Mouse (Mus musculus) MEL-GATA-1-ER (cell line): Measurements from ENCODE around the gene Zfp513.

Source experiments
- DNase-seq: peaks from one replicate; pipeline ENCODE4 v3.0.0-alpha.2; 2012; ENCODE audit warnings: low read depth; ENCODE audit errors: extremely low read depth

Zfp513 gene

GRCm38 (mm10) chr5:31200327-31200768 lies 1.8 kb downstream of the Zfp513 start:
- DNase-seq = no peak

GRCm38 (mm10) chr5:31199893-31200292 lies 2.2 kb downstream of the Zfp513 start:
- no peak for DNase-seq

DNA sequence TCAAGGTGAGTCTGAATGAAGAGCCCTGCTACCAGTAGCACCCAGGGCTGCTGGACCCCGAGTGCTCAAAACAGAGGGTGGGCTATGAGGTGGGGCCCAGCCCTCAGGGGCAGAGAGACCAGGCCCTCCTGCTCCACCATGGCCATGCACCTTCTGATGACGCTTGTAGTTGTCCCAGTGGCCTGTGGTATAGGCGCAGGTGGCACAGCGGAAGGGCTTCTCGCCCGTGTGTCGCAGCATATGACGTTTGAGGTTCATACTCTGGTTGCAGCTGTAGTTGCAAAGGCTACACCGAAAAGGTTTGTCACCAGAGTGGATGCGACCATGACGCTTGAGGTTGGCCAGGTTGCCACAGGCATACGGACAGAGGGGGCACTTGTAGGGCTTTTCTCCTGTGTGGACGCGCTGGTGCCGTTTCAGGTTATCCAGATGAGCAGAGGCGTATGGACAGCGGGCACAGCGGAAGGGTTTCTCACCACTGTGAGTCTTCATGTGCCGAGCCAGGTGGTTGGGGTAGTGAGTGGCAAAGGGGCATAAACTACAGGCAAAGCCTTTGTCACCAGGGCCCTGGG lies 2.7 kb downstream of the Zfp513 start:
- DNase-seq = no peak

DNA sequence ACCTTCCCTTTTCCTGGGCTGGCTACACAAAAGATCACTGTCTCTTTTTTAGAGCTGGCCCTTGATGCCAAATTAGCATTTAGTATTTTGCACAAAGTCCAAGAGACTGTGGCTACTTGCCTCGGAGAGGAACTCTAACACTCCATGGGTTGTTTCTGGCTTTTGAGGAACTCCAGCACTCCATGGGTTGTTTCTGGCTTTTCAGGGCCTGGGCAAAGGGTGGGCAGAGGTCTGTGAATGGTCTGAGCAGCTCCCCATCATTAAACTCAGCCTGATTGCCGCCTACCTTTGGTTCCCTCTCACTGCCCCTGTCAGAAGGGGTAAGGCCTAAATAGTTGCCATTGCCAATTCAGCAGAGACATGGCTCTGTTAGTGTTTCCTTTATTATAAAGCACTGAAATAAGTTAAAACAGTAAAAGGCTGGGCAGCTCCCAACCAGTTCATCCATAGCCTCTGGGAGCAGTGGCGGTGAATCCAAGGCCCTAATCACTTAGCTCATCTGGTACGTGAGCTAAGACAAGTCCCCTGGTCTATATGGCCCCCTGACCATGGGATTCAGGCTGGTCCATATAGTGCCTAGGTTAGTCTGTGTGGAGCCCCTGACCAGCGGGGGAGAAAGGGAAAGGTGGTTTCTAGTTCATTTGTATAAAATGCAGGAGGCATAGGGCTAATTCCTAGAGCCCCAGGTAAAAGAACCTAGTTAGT lies 3.3 kb downstream of the Zfp513 start:
- no peak for DNase-seq

DNA sequence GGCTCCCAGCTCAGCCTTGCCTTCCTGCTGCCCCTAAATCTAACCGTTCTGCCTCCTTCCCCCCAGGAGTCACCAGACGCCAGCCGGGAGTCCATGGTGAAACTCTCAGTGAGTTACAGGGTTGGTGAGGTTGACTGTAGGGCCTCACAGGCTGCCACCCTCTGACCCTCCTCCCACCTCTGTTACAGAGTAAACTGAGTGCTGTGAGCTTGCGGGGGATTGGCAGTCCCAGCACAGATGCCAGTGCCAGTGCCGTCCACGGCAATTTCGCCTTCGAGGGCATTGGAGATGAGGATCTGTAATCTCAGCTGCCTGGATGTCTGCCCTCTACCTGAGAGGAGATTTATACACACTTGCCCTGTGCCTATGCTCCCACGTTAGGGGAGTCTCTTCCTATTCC lies 3.9 kb downstream of the Zfp513 start:
- DNase-seq = no peak

- no peak for DNase-seq
Measured at GRCm38 (mm10) chr5:31197072-31197471, 5.0 kb downstream of the Zfp513 start.

DNA sequence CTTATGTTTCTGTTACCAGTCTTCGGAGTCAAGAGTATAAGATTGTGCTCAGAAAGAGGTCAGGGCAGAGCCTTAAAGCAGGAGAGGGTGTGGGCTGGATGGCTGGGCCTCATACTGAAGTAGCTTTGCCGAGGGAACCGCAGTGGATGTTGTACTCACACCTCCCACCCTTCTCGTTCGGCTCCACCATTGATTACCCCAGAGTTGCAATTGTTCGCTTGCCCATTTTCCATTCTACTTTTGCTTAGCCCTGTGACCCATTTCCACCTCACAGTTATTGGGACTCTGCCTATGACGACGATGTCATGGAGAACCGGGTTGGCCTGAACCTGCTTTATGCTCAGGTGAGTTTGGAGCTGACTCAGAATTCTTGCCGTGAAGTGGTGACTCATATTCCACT lies 5.9 kb downstream of the Zfp513 start:
- DNase-seq = no peak

GRCm38 (mm10) chr5:31195671-31196070 lies 6.4 kb downstream of the Zfp513 start:
- no peak for DNase-seq

- DNase-seq = no peak
Measured at GRCm38 (mm10) chr5:31194486-31195485, 7.3 kb downstream of the Zfp513 start.

GRCm38 (mm10) chr5:31193631-31194281 lies 8.3 kb downstream of the Zfp513 start:
- peak; percentile 62 for DNase-seq

- DNase-seq = peak; percentile 98
Measured at GRCm38 (mm10) chr5:31192939-31193630, 9.0 kb downstream of the Zfp513 start, which contains the start of the genes Snx17 and Eif2b4. Snx17 (plus strand) TSS chr5:31193227. Eif2b4 (minus strand) TSS chr5:31193430.

DNA sequence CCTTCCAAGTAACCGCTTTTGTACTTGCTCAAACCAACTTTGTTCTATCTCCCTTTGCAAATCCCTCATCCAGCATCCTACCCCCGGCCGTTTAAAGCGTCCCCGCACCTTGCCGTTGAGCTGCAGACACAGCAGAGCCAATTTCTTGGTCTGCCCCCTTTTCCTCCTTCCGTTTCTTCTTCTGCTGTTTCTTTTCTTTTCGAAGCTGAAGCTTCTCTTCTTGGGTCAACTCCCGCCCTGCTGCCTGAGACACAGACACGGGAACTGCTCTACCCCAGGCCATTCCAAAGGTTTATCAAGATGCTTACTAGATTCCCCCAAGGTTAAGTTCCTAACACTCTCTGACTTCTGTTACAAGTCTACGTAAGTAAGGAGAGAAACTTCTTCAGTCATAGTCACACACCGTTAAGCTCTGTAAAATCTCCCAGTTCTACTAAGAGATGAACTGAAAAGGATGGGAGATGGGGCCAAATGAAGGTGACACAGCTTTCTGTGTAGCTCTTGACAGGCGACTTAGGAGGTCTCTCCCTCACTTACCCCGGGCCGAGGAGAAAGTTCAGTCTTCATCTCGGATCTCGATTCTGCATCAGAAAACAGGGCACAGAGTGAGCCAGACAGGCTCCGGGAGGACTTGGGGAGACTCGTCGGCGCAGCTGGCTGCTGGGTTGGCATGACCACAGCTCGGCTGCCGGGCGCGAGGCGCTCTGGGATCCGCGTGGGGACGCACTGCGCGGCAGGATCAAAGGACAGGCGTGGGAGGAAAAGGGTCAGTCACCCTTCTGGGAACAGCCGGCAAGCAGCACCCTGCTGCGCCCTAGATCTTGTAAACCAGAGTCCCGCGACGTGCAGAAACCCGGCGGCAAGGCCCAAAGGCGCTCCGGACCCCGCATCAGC lies 9.8 kb downstream of the Zfp513 start:
- peak; percentile 46 for DNase-seq

DNA sequence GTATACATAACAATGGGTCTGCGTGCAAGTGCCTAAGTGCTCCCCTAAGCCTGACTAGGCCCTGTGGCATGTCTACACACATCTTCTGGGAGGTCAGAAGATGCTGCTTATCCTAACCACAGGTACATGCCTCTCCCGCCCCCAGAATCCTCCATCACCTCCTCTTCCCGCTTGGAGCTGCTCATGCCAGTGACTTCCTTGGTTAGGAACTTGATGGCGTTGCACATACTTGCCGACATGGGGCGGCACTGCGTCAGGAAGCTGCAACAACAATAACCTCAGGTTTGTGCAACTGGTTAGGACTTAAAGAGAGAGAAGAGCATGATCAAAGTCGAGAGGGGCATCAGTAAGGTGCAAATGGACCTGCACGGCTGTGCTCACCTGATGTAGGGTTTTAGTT lies 11.9 kb downstream of the Zfp513 start:
- no peak for DNase-seq

DNA sequence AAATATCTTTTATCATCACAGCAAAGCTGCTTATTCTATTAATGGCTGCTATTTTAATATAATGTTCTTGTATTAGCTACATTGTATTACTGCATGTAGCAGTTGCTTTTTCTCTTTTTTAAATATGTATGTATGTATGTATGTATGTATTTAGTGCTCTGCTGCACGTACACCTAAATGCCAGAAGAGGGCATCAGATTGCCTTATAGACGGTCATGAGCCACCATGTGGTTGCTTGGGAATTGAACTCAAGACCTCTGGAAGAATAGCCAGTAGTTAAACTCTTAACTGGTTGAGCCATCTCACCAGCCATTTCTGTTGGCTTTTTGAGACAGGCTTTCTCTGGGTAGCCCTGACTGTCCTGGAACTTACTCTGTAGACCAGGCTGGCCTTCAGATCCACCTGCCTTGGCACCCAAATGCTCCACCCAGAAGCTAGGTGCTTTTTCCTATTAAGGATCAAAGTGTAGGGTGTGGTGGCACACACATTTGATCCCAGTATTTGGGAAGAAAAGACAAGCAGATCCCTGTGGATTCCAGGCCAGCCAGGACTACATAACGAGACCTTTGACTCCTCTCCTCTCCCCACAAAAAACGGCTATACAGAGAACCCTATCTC lies 13.8 kb downstream of the Zfp513 start:
- peak; percentile 64 for DNase-seq

GRCm38 (mm10) chr5:31183678-31184077 lies 18.4 kb downstream of the Zfp513 start:
- DNase-seq = peak; percentile 38

GRCm38 (mm10) chr5:31181183-31181770 lies 20.8 kb downstream of the Zfp513 start:
- no peak for DNase-seq

GRCm38 (mm10) chr5:31179766-31180630 lies 22.1 kb downstream of the Zfp513 start, which contains the start of the genes Gm29609 and Gtf3c2:
Gm29609 (minus strand) TSS chr5:31179911.
Gtf3c2 (minus strand) TSS chr5:31180144.
- DNase-seq = peak; percentile 93

DNA sequence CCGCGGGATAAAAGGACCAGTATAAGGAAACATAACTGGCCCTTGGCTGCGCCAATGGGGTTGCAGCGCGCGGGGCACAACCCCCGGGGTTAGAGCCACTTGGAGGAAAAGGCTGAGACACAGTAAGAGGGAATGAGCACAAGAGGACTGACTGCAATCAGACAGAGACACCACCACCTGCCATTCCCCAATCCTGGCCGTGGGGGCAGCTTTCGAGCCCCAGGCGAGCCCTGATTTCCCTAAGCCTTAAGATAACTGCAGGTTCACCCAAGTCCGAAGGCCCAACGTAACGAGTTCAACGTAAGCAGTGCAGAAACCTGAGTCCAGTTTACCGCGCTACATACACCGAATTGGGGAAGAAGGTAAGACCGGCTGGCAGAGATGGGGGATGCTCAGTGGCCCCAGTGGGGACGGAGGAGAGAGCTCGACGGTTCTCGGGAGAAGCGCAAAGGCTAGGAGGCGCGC lies 22.8 kb downstream of the Zfp513 start:
- peak; percentile 76 for DNase-seq
